Comparison of ENCODE assay signal across 20 mouse cellular contexts in genomic region chr16:7223265-7223664, GRCm38 (mm10).
"Had no signal": no experiment of that assay in that cellular context is flagged by ENCODE, and none has a peak within 500 bp of the region (broad histone marks: within the 10 kb centered on the region; RNA-seq: fewer than 3 reads in every experiment).

No protein-coding gene starts in this region.

- H3K4me3 ChIP-seq: liver, embryonic 15.5 days; lung, embryonic 15.5 days; megakaryocyte, embryonic 14.5 days; midbrain, embryonic 13.5 days; midbrain, embryonic 15.5 days; neural tube, embryonic 12.5 days; stomach, embryonic 15.5 days had no signal

- H3K4me1 ChIP-seq: liver, embryonic 15.5 days; lung, embryonic 15.5 days; stomach, embryonic 15.5 days had no signal

- DNase-seq: liver, postnatal 0 days; lung, adult 2 months; lung, postnatal 14 days; lung, postnatal 36 days; retina, postnatal 1 day; right cerebral cortex, postnatal 25 days; right cerebral cortex, postnatal 4 days; spleen, adult 18-20 months; thymus, adult 18-20 months; thymus, postnatal 25 days; thymus, postnatal 4 days had no signal

- H3K27ac ChIP-seq: liver, embryonic 15.5 days; lung, embryonic 15.5 days; macrophage; midbrain, embryonic 13.5 days; midbrain, embryonic 15.5 days; neural tube, embryonic 12.5 days; stomach, embryonic 15.5 days; stomach, postnatal 0 days had no signal
